Mouse (Mus musculus) MEL (cell line): ENCODE results near the gene RPS10-NUDT3. TPM values are rescaled to one million over a fixed set of nuclear protein-coding genes. Genes with fewer than 3 reads are reported as not detected.

Experiments
- DNase-seq: peaks from one replicate; pipeline ENCODE4 v3.0.0; 2011; ENCODE audit warnings: low read depth, low spot score
- H3K27ac ChIP-seq: 2 replicates; pipeline ENCODE4 v1.5.1; 2012; ENCODE audit warnings: low read depth, mild to moderate bottlenecking, control low read depth, low read length, moderate library complexity; ENCODE audit not compliant: control insufficient read depth
- H3K27me3 ChIP-seq, 2 experiments: fragments of 150-350 bp in 1 of 2; sonication (generic) in 1 of 2; 2 replicates each; pipeline ENCODE4 v1.6.1; 2012; ENCODE audit warnings: low read length in 2 of 2, mild to moderate bottlenecking in 2 of 2, improper control_type of control experiment in 1 of 2, moderate library complexity in 1 of 2; ENCODE audit not compliant: insufficient read depth in 2 of 2, control insufficient read depth in 1 of 2
- H3K36me3 ChIP-seq, 2 experiments: 2 replicates each; pipeline ENCODE4 v1.6.1; 2012 to 2014; ENCODE audit warnings: low read length in 2 of 2, improper control_type of control experiment in 1 of 2, inconsistent platforms in 1 of 2, mild to moderate bottlenecking in 1 of 2; ENCODE audit not compliant: insufficient read depth in 2 of 2, control insufficient read depth in 1 of 2
- H3K4me1 ChIP-seq, 2 experiments: fragments of 150-350 bp in 1 of 2; sonication (generic) in 1 of 2; 2 replicates each; pipeline ENCODE4 v1.6.1; 2012; ENCODE audit warnings: low read length in 2 of 2, improper control_type of control experiment in 1 of 2, mild to moderate bottlenecking in 1 of 2; ENCODE audit not compliant: insufficient read depth in 2 of 2, control insufficient read depth in 1 of 2
- H3K4me3 ChIP-seq, 2 experiments: fragments of 150-350 bp in 1 of 2; sonication (generic) in 1 of 2; 2 replicates each; pipeline ENCODE4 v1.5.1; 2012; ENCODE audit warnings: low read depth in 2 of 2, low read length in 2 of 2, mild to moderate bottlenecking in 2 of 2, moderate library complexity in 2 of 2, control low read depth in 1 of 2, improper control_type of control experiment in 1 of 2; ENCODE audit not compliant: control insufficient read depth in 1 of 2, insufficient read depth in 1 of 2
- H3K79me2 ChIP-seq: 2 replicates; pipeline ENCODE4 v1.6.1; 2012; ENCODE audit warnings: mild to moderate bottlenecking, low read length, moderate library complexity; ENCODE audit not compliant: control insufficient read depth, poor library complexity, insufficient read depth
- H3K9ac ChIP-seq: 2 replicates; pipeline ENCODE4 v1.6.1; 2012; ENCODE audit warnings: low read depth, mild to moderate bottlenecking, control low read depth, low read length, moderate library complexity; ENCODE audit not compliant: control insufficient read depth, poor library complexity, severe bottlenecking
- H3K9me3 ChIP-seq: fragments of 150-350 bp; sonication (generic); replicated peaks from 2 replicates; pipeline ENCODE4 v1.6.1; 2012; ENCODE audit warnings: mild to moderate bottlenecking, low read length, improper control_type of control experiment, moderate library complexity; ENCODE audit not compliant: insufficient read depth
- BHLHE40 ChIP-seq: IDR thresholded peaks from 2 replicates; pipeline ENCODE4 v1.6.1; 2012; ENCODE audit warnings: low read depth, mild to moderate bottlenecking, inconsistent platforms, low read length, improper control_type of control experiment, borderline replicate concordance
- CHD1 ChIP-seq: IDR thresholded peaks from 2 replicates; pipeline ENCODE4 v1.6.1; 2012; ENCODE audit warnings: low read depth, mild to moderate bottlenecking, inconsistent platforms, low read length, improper control_type of control experiment
- CTCF ChIP-seq, 3 experiments: IDR thresholded peaks in 2 of 3; conservative IDR thresholded peaks in 1 of 3; 2 replicates each; pipeline ENCODE4 v1.5.1; 2011 to 2012; ENCODE audit warnings: low read length in 3 of 3, low read depth in 2 of 3, mild to moderate bottlenecking in 2 of 3, improper control_type of control experiment in 1 of 3, inconsistent platforms in 1 of 3, mixed read lengths in 1 of 3, moderate library complexity in 1 of 3; ENCODE audit not compliant: control insufficient read depth in 1 of 3, insufficient read depth in 1 of 3, poor library complexity in 1 of 3, severe bottlenecking in 1 of 3
- EP300 ChIP-seq, 2 experiments: IDR thresholded peaks; 2 replicates each; pipeline ENCODE4 v1.6.1; 2011; ENCODE audit warnings: improper control_type of control experiment in 2 of 2, low read length in 2 of 2, low read depth in 1 of 2, mild to moderate bottlenecking in 1 of 2
- ETS1 ChIP-seq: IDR thresholded peaks from 2 replicates; pipeline ENCODE4 v1.6.1; 2012; ENCODE audit warnings: low read depth, mild to moderate bottlenecking, inconsistent platforms, low read length, improper control_type of control experiment, moderate library complexity
- HCFC1 ChIP-seq: IDR thresholded peaks from 2 replicates; pipeline ENCODE4 v1.6.1; 2012; ENCODE audit warnings: low read depth, mild to moderate bottlenecking, inconsistent platforms, low read length, improper control_type of control experiment, moderate library complexity
- JUND ChIP-seq: IDR thresholded peaks from 2 replicates; pipeline ENCODE4 v1.6.1; 2011; ENCODE audit warnings: low read depth, mild to moderate bottlenecking, improper control_type of control experiment, low read length
- MAFK ChIP-seq: IDR thresholded peaks from 2 replicates; pipeline ENCODE4 v1.6.1; 2011; ENCODE audit warnings: low read depth, mild to moderate bottlenecking, low read length, improper control_type of control experiment, borderline replicate concordance
- MAZ ChIP-seq: IDR thresholded peaks from 2 replicates; pipeline ENCODE4 v1.6.1; 2012; ENCODE audit warnings: low read depth, mild to moderate bottlenecking, inconsistent platforms, low read length, improper control_type of control experiment
- MXI1 ChIP-seq: IDR thresholded peaks from 2 replicates; pipeline ENCODE4 v1.6.1; 2011; ENCODE audit warnings: mild to moderate bottlenecking, low read depth, low read length, improper control_type of control experiment
- MYB ChIP-seq: IDR thresholded peaks from 2 replicates; pipeline ENCODE4 v1.6.1; 2011; ENCODE audit warnings: mild to moderate bottlenecking, low read depth, low read length, improper control_type of control experiment
- MYC ChIP-seq: IDR thresholded peaks from 2 replicates; pipeline ENCODE4 v1.6.1; 2011; ENCODE audit warnings: low read depth, mild to moderate bottlenecking, low read length, improper control_type of control experiment, moderate library complexity
- NRF1 ChIP-seq: IDR thresholded peaks from 2 replicates; pipeline ENCODE4 v1.6.1; 2014; ENCODE audit warnings: low read depth, mild to moderate bottlenecking, inconsistent platforms, low read length, improper control_type of control experiment, moderate library complexity; ENCODE audit not compliant: poor library complexity, insufficient read depth, severe bottlenecking
- POLR2AphosphoS5 ChIP-seq: IDR thresholded peaks from 2 replicates; pipeline ENCODE4 v1.6.1; 2012; ENCODE audit warnings: low read depth, borderline replicate concordance, mild to moderate bottlenecking, inconsistent platforms, low read length, moderate library complexity, mixed read lengths
- RAD21 ChIP-seq: IDR thresholded peaks from 2 replicates; pipeline ENCODE4 v1.6.1; 2011; ENCODE audit warnings: mild to moderate bottlenecking, low read depth, low read length, improper control_type of control experiment
- SIN3A ChIP-seq: IDR thresholded peaks from 2 replicates; pipeline ENCODE4 v1.6.1; 2012; ENCODE audit warnings: low read length, improper control_type of control experiment, inconsistent platforms
- SMC3 ChIP-seq: IDR thresholded peaks from 2 replicates; pipeline ENCODE4 v1.6.1; 2011; ENCODE audit warnings: low read depth, low read length, improper control_type of control experiment
- TBP ChIP-seq: IDR thresholded peaks from 2 replicates; pipeline ENCODE4 v1.8.0; 2011; ENCODE audit warnings: low read depth, low read length, improper control_type of control experiment
- TCF12 ChIP-seq: IDR thresholded peaks from 2 replicates; pipeline ENCODE4 v1.6.1; 2014; ENCODE audit warnings: low read depth, mild to moderate bottlenecking, inconsistent platforms, low read length, improper control_type of control experiment, moderate library complexity
- USF1 ChIP-seq: IDR thresholded peaks from 2 replicates; pipeline ENCODE4 v1.6.1; 2014; ENCODE audit warnings: low read depth, mild to moderate bottlenecking, inconsistent platforms, low read length, improper control_type of control experiment, moderate library complexity
- USF2 ChIP-seq, 2 experiments: IDR thresholded peaks; 2 replicates each; pipeline ENCODE4 v1.6.1; 2011 to 2012; ENCODE audit warnings: improper control_type of control experiment in 2 of 2, low read length in 2 of 2, borderline replicate concordance in 1 of 2, inconsistent platforms in 1 of 2, low read depth in 1 of 2, mild to moderate bottlenecking in 1 of 2; ENCODE audit not compliant: insufficient read depth in 1 of 2
- ZC3H11A ChIP-seq: IDR thresholded peaks from 2 replicates; pipeline ENCODE4 v1.6.1; 2012; ENCODE audit warnings: low read depth, mild to moderate bottlenecking, inconsistent platforms, low read length, improper control_type of control experiment
- ZKSCAN1 ChIP-seq: IDR thresholded peaks from 2 replicates; pipeline ENCODE4 v1.6.1; 2012; ENCODE audit warnings: low read depth, mild to moderate bottlenecking, inconsistent platforms, low read length, improper control_type of control experiment, moderate library complexity
- ZNF384 ChIP-seq: IDR thresholded peaks from 2 replicates; pipeline ENCODE4 v1.6.1; 2012; ENCODE audit warnings: low read depth, mild to moderate bottlenecking, inconsistent platforms, low read length, improper control_type of control experiment
- polyA plus RNA-seq, 2 experiments: library from polyadenylated mRNA; stranded (reverse) in 1 of 2; unstranded in 1 of 2; fragments of >175 nt in 1 of 2; fragments of >200 nt in 1 of 2; gene quantifications; 2 replicates each; pipeline versions ENCODE4 v1.2.1 to v1.2.4; 2012; ENCODE audit warnings: low replicate concordance in 2 of 2, low read depth in 1 of 2; ENCODE audit not compliant: insufficient read length in 2 of 2, insufficient read depth in 1 of 2, missing spikeins in 1 of 2
- total RNA-seq: library from RNA; depleted of rRNA; stranded (reverse); fragments of 300-350 nt; gene quantifications from 2 replicates; pipeline ENCODE4 v1.2.3, GENCODE M21; 2012

Gene RPS10-NUDT3
- total and polyA plus RNA-seq, 3 experiments = 37.3 TPM; not detected in 2

GRCm38 (mm10) chr17:27650160-27650559 lies 15.1 kb upstream of the RPS10-NUDT3 start:
- Histone ChIP-seq H3K4me3 (no peak overlapping the region), H3K27me3 (no peaks in the 10 kb centered on the region)
- no peak for TF ChIP-seq BHLHE40
- 0 out of 2 replicates have a peak, but pooled peaks have one; percentile 24 for TF ChIP-seq SIN3A
- TF ChIP-seq MYB = no peak
- TF ChIP-seq HCFC1 = no peak
- TF ChIP-seq EP300 (IDR thresholded peaks at IDR 0.05; ENCODE audit: low read depth in 1 of 2, low read length in 2 of 2) = no peak
- peak; percentile 88 for TF ChIP-seq RAD21
- no peak for TF ChIP-seq TCF12
- TF ChIP-seq ZNF384 = peak; percentile 78
- TF ChIP-seq ZC3H11A = peak; percentile 79
- TF ChIP-seq USF1 = no peak
- TF ChIP-seq MAFK = no peak
- TF ChIP-seq CTCF (IDR thresholded peaks at IDR 0.05 in 2 of 3, conservative IDR thresholded peaks at IDR 0.05 in 1 of 3; ENCODE audit: control insufficient read depth in 1 of 3, insufficient read depth in 1 of 3, low read depth in 2 of 3, low read length in 3 of 3, poor library complexity in 1 of 3, severe bottlenecking in 1 of 3) = peak; percentile 86 to 91 (median 89)
- TF ChIP-seq MXI1 = no peak
- no peak for TF ChIP-seq NRF1
- no peak for TF ChIP-seq USF2 (IDR thresholded peaks at IDR 0.05; ENCODE audit: borderline replicate concordance in 1 of 2, insufficient read depth in 1 of 2, low read depth in 1 of 2, low read length in 2 of 2)
- no peak for TF ChIP-seq TBP
- TF ChIP-seq JUND = no peak
- no peak for TF ChIP-seq ETS1
- no peak for TF ChIP-seq MAZ
- TF ChIP-seq MYC = no peak
- no peak for TF ChIP-seq CHD1
- TF ChIP-seq SMC3 = peak; percentile 85
- no peak for TF ChIP-seq POLR2AphosphoS5
- TF ChIP-seq ZKSCAN1 = no peak

More at GRCm38 (mm10) chr17:27650160-27650559, 15.1 kb upstream of the RPS10-NUDT3 start:
- Histone ChIP-seq H3K9me3 (no peaks in the 10 kb centered on the region), H3K27ac (no peak overlapping the region), H3K79me2 (no peaks in the 10 kb centered on the region), H3K9ac (no peak overlapping the region), H3K36me3 (peaks cover 0 to 6% of the 10 kb centered on the region in 2 experiments; a peak in 2 of 4 replicates), H3K4me1 (peaks cover 0 to 14% of the 10 kb centered on the region in 2 experiments; a peak in 2 of 4 replicates)
- peak; percentile 87 for DNase-seq
